Mouse (Mus musculus) forebrain, embryonic 10.5 days (tissue): Measurements from ENCODE around the gene Palm. TPM values are rescaled to one million over a fixed set of nuclear protein-coding genes. Genes with fewer than 3 reads are reported as not detected.
"Not testable (repeated sequence)": the region's sequence is repeated elsewhere in the genome, so short reads cannot be mapped to it uniquely, and the experiment has no call there.

ENCODE experiments used
- DNase-seq: peaks from one replicate; pipeline ENCODE4 v3.0.0-alpha.2; 2017; ENCODE audit warnings: low spot score; ENCODE audit errors: extremely low spot score
- H3K27ac ChIP-seq: fragments of 300-500 bp; sonication (generic); 2 replicates; pipeline ENCODE4 v1.5.1; 2016; ENCODE audit warnings: mild to moderate bottlenecking
- H3K27me3 ChIP-seq: fragments of 300-500 bp; sonication (generic); 2 replicates; pipeline ENCODE4 v1.6.1; 2016; ENCODE audit warnings: mild to moderate bottlenecking; ENCODE audit not compliant: poor library complexity, severe bottlenecking
- H3K36me3 ChIP-seq: fragments of 300-500 bp; sonication (generic); replicated peaks from 2 replicates; pipeline ENCODE4 v1.6.1; 2016; ENCODE audit warnings: mild to moderate bottlenecking, moderate library complexity
- H3K4me1 ChIP-seq: fragments of 300-500 bp; sonication (generic); 2 replicates; pipeline ENCODE4 v1.6.1; 2016
- H3K4me3 ChIP-seq: fragments of 300-500 bp; sonication (generic); 2 replicates; pipeline ENCODE4 v1.5.1; 2016; ENCODE audit warnings: mild to moderate bottlenecking, moderate library complexity
- H3K9me3 ChIP-seq: fragments of 300-500 bp; sonication (generic); 2 replicates; pipeline ENCODE4 v1.6.1; 2016; ENCODE audit warnings: mild to moderate bottlenecking, moderate library complexity
- WGBS: fragments of 180-500 bp; shearing (Covaris S2); methylation state at CpG from one replicate; pipeline ENCODE4 v1.1.7; 2016; 5-methylcytosine and 5-hydroxymethylcytosine counted together
- polyA plus RNA-seq: library from polyadenylated mRNA; unstranded; fragments of >200 nt; fragmentation: Nextera tagmentation; extraction: Ambion mirVana; gene quantifications from 2 replicates; pipeline ENCODE4 v1.2.1, GENCODE M21; 2016

Palm gene
- polyA plus RNA-seq, result 114 and 119 TPM in 2 replicates

GRCm38 (mm10) chr10:79793051-79793737 is at the start of gene Palm:
Gene Palm, plus strand, starts transcription at chr10:79793572.
- peak within 1 kb of the TSS; percentile 88 for H3K4me3 ChIP-seq
- peaks cover 42% of the 10 kb centered on the region for H3K4me1 ChIP-seq
- peaks cover 12% of the 10 kb centered on the region for H3K36me3 ChIP-seq
- no peaks in the 10 kb centered on the region for H3K9me3 ChIP-seq
- 0 out of 2 replicates have a peak, but pooled peaks cover 6% of the 10 kb centered on the region for H3K27me3 ChIP-seq
- 5% methylated on average over 49 of the region's 51 CpGs for WGBS
- peak within 1 kb of the TSS; percentile 97 for H3K27ac ChIP-seq
- DNase-seq, result peak; percentile 72

- Histone ChIP-seq H3K4me1 (peaks cover 20% of the 10 kb centered on the region), H3K27ac (no peak overlapping the region), H3K27me3 (no peaks in the 10 kb centered on the region), H3K9me3 (peaks cover 22% of the 10 kb centered on the region), H3K4me3 (no peak overlapping the region), H3K36me3 (peaks cover 57% of the 10 kb centered on the region)
- WGBS, result 94% methylated on average over 15 of the region's 15 CpGs
- DNase-seq, result no peak
Measured at GRCm38 (mm10) chr10:79743650-79744365, 49.6 kb upstream of the Palm start.

GRCm38 (mm10) chr10:79745411-79745810 is 48.0 kb upstream of the Palm start:
- no peak overlapping the region for H3K27ac ChIP-seq
- peaks cover 20% of the 10 kb centered on the region for H3K4me1 ChIP-seq
- DNase-seq, result no peak
- H3K9me3 ChIP-seq, result peaks cover 6% of the 10 kb centered on the region; the same call in 1 of the 2 replicates
- no peaks in the 10 kb centered on the region for H3K27me3 ChIP-seq
- peak overlapping the region; percentile 70 for H3K4me3 ChIP-seq
- H3K36me3 ChIP-seq, result peaks cover 41% of the 10 kb centered on the region
- WGBS, result 93% methylated on average over 3 of the region's 3 CpGs

GRCm38 (mm10) chr10:79745898-79746773 is 47.2 kb upstream of the Palm start, which contains the start of gene Polrmt:
Gene Polrmt, minus strand, starts transcription at chr10:79746581.
- Histone ChIP-seq H3K9me3 (no peaks in the 10 kb centered on the region), H3K27me3 (no peaks in the 10 kb centered on the region), H3K36me3 (peaks cover 33% of the 10 kb centered on the region), H3K27ac (peak within 1 kb of the TSS; percentile 80), H3K4me3 (peak within 1 kb of the TSS; percentile 70), H3K4me1 (peaks cover 20% of the 10 kb centered on the region)
- peak; percentile 95 for DNase-seq
- whole genome bisulfite sequencing, result 4% methylated on average over 38 of the region's 38 CpGs

- Histone ChIP-seq H3K4me3 (peak overlapping the region; percentile 70), H3K27ac (peak overlapping the region; percentile 74), H3K9me3 (no peaks in the 10 kb centered on the region), H3K36me3 (peaks cover 27% of the 10 kb centered on the region), H3K4me1 (peaks cover 20% of the 10 kb centered on the region), H3K27me3 (no peaks in the 10 kb centered on the region)
- WGBS, result 24% methylated on average over 6 of the region's 6 CpGs
- no peak for DNase-seq
Measured at GRCm38 (mm10) chr10:79746774-79747151, 46.6 kb upstream of the Palm start.

- no peak overlapping the region for H3K27ac ChIP-seq
- no peak overlapping the region for H3K4me3 ChIP-seq
- 84% methylated on average over 6 of the region's 6 CpGs for WGBS
- no peaks in the 10 kb centered on the region for H3K27me3 ChIP-seq
- DNase-seq, result no peak
- no peaks in the 10 kb centered on the region for H3K9me3 ChIP-seq
- H3K4me1 ChIP-seq, result peaks cover 20% of the 10 kb centered on the region
- H3K36me3 ChIP-seq, result peaks cover 11% of the 10 kb centered on the region
Measured at GRCm38 (mm10) chr10:79748496-79748895, 44.9 kb upstream of the Palm start.

- DNase-seq, result peak; percentile 79
- Histone ChIP-seq H3K9me3 (no peaks in the 10 kb centered on the region), H3K4me3 (peak within 1 kb of the TSS; percentile 54), H3K27ac (peak within 1 kb of the TSS; percentile 51; the same call in 1 of the 2 replicates), H3K4me1 (peaks cover 13% of the 10 kb centered on the region), H3K27me3 (peaks cover 16% of the 10 kb centered on the region), H3K36me3 (peaks cover 49% of the 10 kb centered on the region)
- WGBS, result 2% methylated on average over 36 of the region's 36 CpGs
Measured at GRCm38 (mm10) chr10:79754856-79755516, 38.4 kb upstream of the Palm start, which contains the start of gene Fgf22. Gene Fgf22, plus strand, starts transcription at chr10:79755076.

- no peak overlapping the region for H3K27ac ChIP-seq
- no peak for DNase-seq
- peaks cover 57% of the 10 kb centered on the region for H3K36me3 ChIP-seq
- peaks cover 13% of the 10 kb centered on the region for H3K4me1 ChIP-seq
- H3K4me3 ChIP-seq, result no peak overlapping the region; the same call in 1 of the 2 replicates
- peaks cover 16% of the 10 kb centered on the region for H3K27me3 ChIP-seq
- no peaks in the 10 kb centered on the region for H3K9me3 ChIP-seq
- WGBS, result 84% methylated on average over 3 of the region's 3 CpGs
Measured at GRCm38 (mm10) chr10:79755854-79756253, 37.5 kb upstream of the Palm start.

GRCm38 (mm10) chr10:79756660-79757059 is 36.7 kb upstream of the Palm start:
- no peaks in the 10 kb centered on the region for H3K9me3 ChIP-seq
- H3K4me3 ChIP-seq, result no peak overlapping the region
- WGBS, result 92% methylated on average over 24 of the region's 24 CpGs
- H3K4me1 ChIP-seq, result peaks cover 13% of the 10 kb centered on the region
- H3K27me3 ChIP-seq, result peaks cover 16% of the 10 kb centered on the region
- H3K27ac ChIP-seq, result no peak overlapping the region
- peaks cover 65% of the 10 kb centered on the region for H3K36me3 ChIP-seq
- no peak for DNase-seq

GRCm38 (mm10) chr10:79759675-79760074 is 33.7 kb upstream of the Palm start:
- peaks cover 92% of the 10 kb centered on the region for H3K36me3 ChIP-seq
- not testable (repeated sequence) for DNase-seq

GRCm38 (mm10) chr10:79760603-79761143 is 32.7 kb upstream of the Palm start:
- H3K4me3 ChIP-seq, result no peak overlapping the region
- DNase-seq, result no peak
- H3K36me3 ChIP-seq, result peaks cover 96% of the 10 kb centered on the region
- H3K27me3 ChIP-seq, result peaks cover 10% of the 10 kb centered on the region
- H3K9me3 ChIP-seq, result no peaks in the 10 kb centered on the region
- peaks cover 27% of the 10 kb centered on the region for H3K4me1 ChIP-seq
- H3K27ac ChIP-seq, result no peak overlapping the region
- WGBS, result 94% methylated on average over 11 of the region's 11 CpGs

More at GRCm38 (mm10) chr10:79759675-79760074, 33.7 kb upstream of the Palm start:
- not testable (repeated sequence) for H3K4me3 ChIP-seq, H3K9me3 ChIP-seq, H3K27ac ChIP-seq
- H3K27me3 ChIP-seq, result peaks cover 16% of the 10 kb centered on the region
- WGBS, result 100% methylated on average over 1 of the region's 1 CpGs
- H3K4me1 ChIP-seq, result peaks cover 27% of the 10 kb centered on the region
